Mouse (Mus musculus): ENCODE data around the gene Fam98b. TPM values are rescaled to one million over a fixed set of nuclear protein-coding genes. Genes with fewer than 3 reads are reported as not detected.

Fam98b gene
- polyA plus RNA-seq (2014; fragmentation: Nextera tagmentation; extraction: Ambion mirVana): 9.9 and 10.0 TPM in 2 replicates

GRCm38 (mm10) chr2:117249255-117250000 is at the start of gene Fam98b:
TSS of gene Fam98b (plus strand) at chr2:117249739.
- DNase-seq (ENCODE audit: low spot score) (peak; percentile 94), ATAC-seq (ENCODE audit: low read depth) (peak; percentile 97)
- H3K4me3 ChIP-seq (ENCODE audit: low read depth, low read length): peak within 1 kb of the TSS; percentile 91
- H3K4me2 ChIP-seq (ENCODE audit: low read depth, low read length): peak within 1 kb of the TSS; percentile 88
- no peaks in the 10 kb centered on the region for H3K27me3 ChIP-seq (replicated peaks; ENCODE audit: control insufficient read depth, insufficient read depth, low read length)
- H3K4me1 ChIP-seq (ENCODE audit: control insufficient read depth, insufficient read depth, low read length): peaks cover 8% of the 10 kb centered on the region
- peak within 1 kb of the TSS; percentile 90 for H3K27ac ChIP-seq (replicated peaks; ENCODE audit: low read depth, low read length)
- 0% methylated on average over 18 of the region's 33 CpGs for WGBS
- peak within 1 kb of the TSS; percentile 93 for H3K9ac ChIP-seq (ENCODE audit: low read depth, low read length)
- H3K9me3 ChIP-seq (ENCODE audit: control insufficient read depth, low read length): no peaks in the 10 kb centered on the region
- H3K36me3 ChIP-seq (ENCODE audit: control insufficient read depth, insufficient read depth, low read length): no peaks in the 10 kb centered on the region

GRCm38 (mm10) chr2:117200869-117201338 is 48.6 kb upstream of the Fam98b start:
- Histone ChIP-seq H3K27ac (replicated peaks; ENCODE audit: low read depth, low read length) (no peak overlapping the region), H3K4me2 (ENCODE audit: low read depth, low read length) (no peak overlapping the region), H3K27me3 (replicated peaks; ENCODE audit: control insufficient read depth, insufficient read depth, low read length) (no peaks in the 10 kb centered on the region), H3K36me3 (ENCODE audit: control insufficient read depth, insufficient read depth, low read length) (no peaks in the 10 kb centered on the region), H3K9ac (ENCODE audit: low read depth, low read length) (no peak overlapping the region), H3K4me3 (ENCODE audit: low read depth, low read length) (no peak overlapping the region), H3K4me1 (ENCODE audit: control insufficient read depth, insufficient read depth, low read length) (peaks cover 18% of the 10 kb centered on the region), H3K9me3 (ENCODE audit: control insufficient read depth, low read length) (no peaks in the 10 kb centered on the region)
- no peak for ATAC-seq (ENCODE audit: low read depth)
- WGBS: 34% methylated on average over 9 of the region's 9 CpGs
- no peak for DNase-seq (ENCODE audit: low spot score)

DNA sequence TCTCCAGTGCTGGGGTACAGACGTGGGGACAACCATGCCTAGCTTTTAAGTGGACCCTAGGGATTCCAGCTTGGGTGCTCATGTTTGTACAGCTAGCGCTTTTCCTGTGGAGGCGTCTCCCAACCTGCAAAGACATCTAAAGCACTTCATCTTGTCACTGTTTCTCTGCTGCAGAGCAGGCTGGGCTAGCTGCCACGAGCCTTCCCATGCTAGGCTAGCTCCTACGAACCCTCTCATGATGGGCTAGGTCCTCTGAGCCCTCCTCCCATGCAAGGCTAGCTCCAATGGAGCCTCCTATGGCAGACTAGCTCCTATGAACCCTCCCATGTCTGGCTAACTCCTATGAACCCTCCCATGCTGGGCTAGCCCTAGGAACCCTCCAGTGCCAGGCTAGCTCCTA is 46.2 kb upstream of the Fam98b start:
- Histone ChIP-seq H3K4me2 (ENCODE audit: low read depth, low read length) (no peak overlapping the region), H3K27ac (replicated peaks; ENCODE audit: low read depth, low read length) (no peak overlapping the region), H3K9me3 (ENCODE audit: control insufficient read depth, low read length) (no peaks in the 10 kb centered on the region), H3K4me3 (ENCODE audit: low read depth, low read length) (no peak overlapping the region), H3K36me3 (ENCODE audit: control insufficient read depth, insufficient read depth, low read length) (no peaks in the 10 kb centered on the region), H3K9ac (ENCODE audit: low read depth, low read length) (no peak overlapping the region), H3K4me1 (ENCODE audit: control insufficient read depth, insufficient read depth, low read length) (peaks cover 18% of the 10 kb centered on the region), H3K27me3 (replicated peaks; ENCODE audit: control insufficient read depth, insufficient read depth, low read length) (no peaks in the 10 kb centered on the region)
- no peak for DNase-seq (ENCODE audit: low spot score)
- 65% methylated on average over 5 of the region's 5 CpGs for WGBS
- ATAC-seq (ENCODE audit: low read depth): no peak

DNA sequence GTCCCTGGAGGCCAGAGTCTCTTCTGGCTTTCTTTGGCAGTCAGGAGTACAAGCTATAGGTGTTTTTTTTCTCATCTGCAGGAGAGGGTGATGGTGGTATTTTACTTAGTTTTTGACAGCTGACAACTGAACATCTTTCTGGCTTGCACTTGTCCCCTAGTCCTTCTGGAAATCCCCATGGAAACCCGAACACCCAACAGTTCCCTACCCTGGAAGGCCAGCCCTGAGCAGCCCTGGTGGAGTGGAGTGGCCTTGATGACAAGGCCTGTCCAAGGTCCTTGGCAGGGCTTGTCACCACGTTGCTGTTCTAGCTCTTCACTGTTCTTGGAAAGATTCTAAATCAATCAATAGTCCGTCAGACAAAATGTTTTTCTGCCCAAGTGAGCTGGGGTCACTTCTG is 45.0 kb upstream of the Fam98b start:
- H3K36me3 ChIP-seq (ENCODE audit: control insufficient read depth, insufficient read depth, low read length): no peaks in the 10 kb centered on the region
- H3K27me3 ChIP-seq (replicated peaks; ENCODE audit: control insufficient read depth, insufficient read depth, low read length): no peaks in the 10 kb centered on the region
- no peaks in the 10 kb centered on the region for H3K9me3 ChIP-seq (ENCODE audit: control insufficient read depth, low read length)
- no peak overlapping the region for H3K9ac ChIP-seq (ENCODE audit: low read depth, low read length)
- 67% methylated on average over 3 of the region's 3 CpGs for WGBS
- H3K27ac ChIP-seq (replicated peaks; ENCODE audit: low read depth, low read length): no peak overlapping the region
- no peak for ATAC-seq (ENCODE audit: low read depth)
- H3K4me1 ChIP-seq (ENCODE audit: control insufficient read depth, insufficient read depth, low read length): peaks cover 18% of the 10 kb centered on the region
- no peak for DNase-seq (ENCODE audit: low spot score)
- H3K4me3 ChIP-seq (ENCODE audit: low read depth, low read length): no peak overlapping the region
- H3K4me2 ChIP-seq (ENCODE audit: low read depth, low read length): no peak overlapping the region

DNA sequence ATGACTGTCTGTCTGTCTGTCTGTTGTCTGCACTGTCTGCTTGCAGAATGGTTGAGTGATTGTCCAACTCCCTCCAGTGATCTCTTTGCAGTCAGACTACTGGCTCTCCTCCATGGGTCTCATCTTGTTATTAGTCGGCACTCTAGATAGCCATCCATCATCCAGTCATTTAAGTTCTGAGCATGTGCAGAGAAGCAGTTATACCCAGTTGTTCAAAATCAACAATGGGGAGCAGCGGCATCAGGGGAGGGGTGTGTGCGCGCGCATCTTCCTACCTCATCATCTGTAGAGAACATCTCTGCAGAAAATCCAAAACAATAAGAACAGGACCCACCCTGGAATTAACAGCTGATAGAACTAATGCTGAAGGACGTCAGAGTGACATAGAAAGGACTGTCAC is 44.5 kb upstream of the Fam98b start:
- Histone ChIP-seq H3K4me1 (ENCODE audit: control insufficient read depth, insufficient read depth, low read length) (peaks cover 16% of the 10 kb centered on the region), H3K27ac (replicated peaks; ENCODE audit: low read depth, low read length) (no peak overlapping the region), H3K9me3 (ENCODE audit: control insufficient read depth, low read length) (no peaks in the 10 kb centered on the region), H3K36me3 (ENCODE audit: control insufficient read depth, insufficient read depth, low read length) (no peaks in the 10 kb centered on the region), H3K4me3 (ENCODE audit: low read depth, low read length) (no peak overlapping the region), H3K9ac (ENCODE audit: low read depth, low read length) (no peak overlapping the region), H3K4me2 (ENCODE audit: low read depth, low read length) (no peak overlapping the region), H3K27me3 (replicated peaks; ENCODE audit: control insufficient read depth, insufficient read depth, low read length) (no peaks in the 10 kb centered on the region)
- ATAC-seq (ENCODE audit: low read depth) (no peak), DNase-seq (ENCODE audit: low spot score) (no peak)
- 89% methylated on average over 6 of the region's 6 CpGs for WGBS

- Histone ChIP-seq H3K36me3 (ENCODE audit: control insufficient read depth, insufficient read depth, low read length) (no peaks in the 10 kb centered on the region), H3K9me3 (ENCODE audit: control insufficient read depth, low read length) (no peaks in the 10 kb centered on the region), H3K4me1 (ENCODE audit: control insufficient read depth, insufficient read depth, low read length) (peaks cover 22% of the 10 kb centered on the region), H3K27me3 (replicated peaks; ENCODE audit: control insufficient read depth, insufficient read depth, low read length) (no peaks in the 10 kb centered on the region), H3K4me3 (ENCODE audit: low read depth, low read length) (0 out of 2 replicates have a peak overlapping the region, but pooled peaks have one; percentile 6), H3K9ac (ENCODE audit: low read depth, low read length) (no peak overlapping the region), H3K27ac (replicated peaks; ENCODE audit: low read depth, low read length) (peak overlapping the region; percentile 52; the same call in 1 of the 2 replicates), H3K4me2 (ENCODE audit: low read depth, low read length) (peak overlapping the region; percentile 48)
- ATAC-seq (ENCODE audit: low read depth) (peak; percentile 98), DNase-seq (ENCODE audit: low spot score) (peak; percentile 94)
- WGBS: 6% methylated on average over 6 of the region's 6 CpGs
Observed at GRCm38 (mm10) chr2:117210416-117211085, 39.0 kb upstream of the Fam98b start.

DNA sequence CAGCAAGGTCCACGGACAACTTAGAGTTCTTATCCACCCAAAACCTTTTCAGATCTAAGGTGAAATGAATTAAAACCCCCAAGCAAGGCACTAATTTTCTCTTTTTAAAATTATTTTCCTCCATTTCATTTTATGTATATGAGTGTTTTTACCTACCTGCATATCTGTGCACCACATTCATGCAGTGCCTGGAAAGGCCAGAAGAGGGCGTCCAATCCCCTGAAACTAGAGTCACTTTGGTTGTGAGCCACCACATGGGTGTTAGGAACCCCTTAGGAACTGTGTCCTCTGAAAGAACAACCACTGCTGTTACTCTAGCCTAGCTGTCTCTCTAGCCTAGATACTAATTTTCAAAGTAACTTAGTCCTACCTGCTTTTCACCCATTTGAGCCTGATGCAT is 33.4 kb upstream of the Fam98b start:
- WGBS: 65% methylated on average over 2 of the region's 2 CpGs
- Histone ChIP-seq H3K27ac (replicated peaks; ENCODE audit: low read depth, low read length) (no peak overlapping the region), H3K9ac (ENCODE audit: low read depth, low read length) (no peak overlapping the region), H3K4me3 (ENCODE audit: low read depth, low read length) (no peak overlapping the region), H3K36me3 (ENCODE audit: control insufficient read depth, insufficient read depth, low read length) (no peaks in the 10 kb centered on the region), H3K27me3 (replicated peaks; ENCODE audit: control insufficient read depth, insufficient read depth, low read length) (no peaks in the 10 kb centered on the region), H3K4me1 (ENCODE audit: control insufficient read depth, insufficient read depth, low read length) (peaks cover 10% of the 10 kb centered on the region; the same call in 1 of the 2 replicates), H3K4me2 (ENCODE audit: low read depth, low read length) (no peak overlapping the region), H3K9me3 (ENCODE audit: control insufficient read depth, low read length) (no peaks in the 10 kb centered on the region)
- DNase-seq (ENCODE audit: low spot score) (no peak), ATAC-seq (ENCODE audit: low read depth) (no peak)

- 12% methylated on average over 12 of the region's 15 CpGs for WGBS
- no peak overlapping the region for H3K9ac ChIP-seq (ENCODE audit: low read depth, low read length)
- H3K4me2 ChIP-seq (ENCODE audit: low read depth, low read length): peak overlapping the region; percentile 40
- peak; percentile 88 for DNase-seq (ENCODE audit: low spot score)
- no peak overlapping the region for H3K4me3 ChIP-seq (ENCODE audit: low read depth, low read length)
- H3K4me1 ChIP-seq (ENCODE audit: control insufficient read depth, insufficient read depth, low read length): peaks cover 10% of the 10 kb centered on the region; the same call in 1 of the 2 replicates
- H3K36me3 ChIP-seq (ENCODE audit: control insufficient read depth, insufficient read depth, low read length): no peaks in the 10 kb centered on the region
- ATAC-seq (ENCODE audit: low read depth): peak; percentile 84
- H3K27ac ChIP-seq (replicated peaks; ENCODE audit: low read depth, low read length): peak overlapping the region; percentile 81
- H3K27me3 ChIP-seq (replicated peaks; ENCODE audit: control insufficient read depth, insufficient read depth, low read length): no peaks in the 10 kb centered on the region; the same call in 1 of the 2 replicates
- H3K9me3 ChIP-seq (ENCODE audit: control insufficient read depth, low read length): no peaks in the 10 kb centered on the region
Observed at GRCm38 (mm10) chr2:117217695-117218216, 31.8 kb upstream of the Fam98b start.

Measured in embryonic facial prominence, embryonic 14.5 days (tissue).